Mouse (Mus musculus): ENCODE results near the gene Vps54. TPM values are rescaled to one million over a fixed set of nuclear protein-coding genes. Genes with fewer than 3 reads are reported as not detected.
A peak's percentile ranks its signal among the peaks of the same experiment; 100 is the strongest.
"Not testable (repeated sequence)": the region's sequence is repeated elsewhere in the genome, so short reads cannot be mapped to it uniquely, and the experiment has no call there.

Gene Vps54
- polyA plus RNA-seq, 1 experiment from 2014 or later = 22.2 TPM

DNA sequence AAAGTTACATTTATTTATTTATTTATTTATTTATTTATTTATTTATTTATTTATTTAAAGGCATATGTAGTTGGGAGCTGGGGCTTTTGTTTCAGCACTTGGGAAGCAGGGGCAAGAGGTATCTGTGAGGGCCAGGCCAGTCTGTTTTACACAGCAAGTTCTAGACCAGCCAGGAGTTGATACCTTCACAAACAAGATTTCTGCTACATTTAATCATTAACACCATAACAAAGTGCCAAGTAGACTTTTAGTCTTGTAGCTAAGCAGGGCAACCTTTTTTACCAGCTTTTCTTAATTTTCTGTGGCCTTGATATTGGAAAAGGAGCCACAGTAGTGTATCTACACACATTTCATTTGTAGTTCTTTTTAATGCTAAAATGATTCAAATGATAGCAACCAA, 3.7 kb upstream of the Vps54 start:
- H3K36me3 ChIP-seq (ENCODE audit: inconsistent target) = no peaks in the 10 kb centered on the region
- no peak overlapping the region for H3K4me3 ChIP-seq (ENCODE audit: inconsistent target)
- peaks cover 10% of the 10 kb centered on the region for H3K79me2 ChIP-seq (ENCODE audit: inconsistent target)
- H3K27ac ChIP-seq = no peak overlapping the region

DNA sequence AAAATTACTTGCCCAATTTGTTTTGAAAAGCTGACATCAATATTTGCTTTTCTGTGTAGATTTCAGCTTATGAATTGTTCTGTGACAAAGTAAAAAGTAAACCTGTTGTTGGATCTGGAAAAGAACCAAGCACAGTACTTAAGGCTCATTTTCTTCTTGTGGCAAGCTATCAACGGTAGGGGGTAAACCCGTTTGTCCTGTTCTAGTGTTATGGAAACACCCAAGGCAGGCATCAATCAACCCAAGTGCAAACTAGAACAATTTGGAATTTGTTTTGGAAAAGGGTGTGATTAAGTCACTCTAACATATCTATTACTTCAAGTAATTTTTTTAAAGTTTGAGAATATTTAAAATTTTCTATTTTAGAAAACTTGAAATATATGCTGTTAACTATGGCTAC, 3.3 kb upstream of the Vps54 start:
- no peak overlapping the region for H3K4me3 ChIP-seq (ENCODE audit: inconsistent target)
- H3K36me3 ChIP-seq (ENCODE audit: inconsistent target) = no peaks in the 10 kb centered on the region
- 100% methylated on average over 2 of the region's 2 CpGs for WGBS (ENCODE audit: missing documents)
- no peak overlapping the region for H3K27ac ChIP-seq
- H3K79me2 ChIP-seq (ENCODE audit: inconsistent target) = peaks cover 14% of the 10 kb centered on the region

DNA sequence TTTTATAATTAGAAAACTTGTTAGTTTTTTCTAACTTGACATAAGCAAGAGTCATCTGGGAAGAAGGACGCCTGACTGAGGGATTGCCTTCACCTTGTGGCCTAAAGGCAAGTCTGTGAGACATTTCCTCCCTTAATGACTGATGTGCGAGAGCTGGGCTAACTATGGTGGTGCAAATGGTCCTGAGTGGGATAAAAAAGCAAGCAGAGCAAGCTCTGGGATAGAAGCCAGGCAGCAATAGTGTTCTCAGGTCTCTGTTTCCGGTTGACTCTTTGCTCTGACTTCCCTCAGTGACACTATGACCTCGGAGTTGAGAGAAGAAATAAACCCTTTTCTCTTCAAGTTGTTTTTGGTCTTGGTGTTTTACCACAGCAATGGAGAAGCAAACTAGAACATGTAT, 2.1 kb upstream of the Vps54 start:
- Histone ChIP-seq H3K36me3 (ENCODE audit: inconsistent target) (no peaks in the 10 kb centered on the region), H3K27ac (no peak overlapping the region), H3K79me2 (ENCODE audit: inconsistent target) (peaks cover 26% of the 10 kb centered on the region), H3K4me3 (ENCODE audit: inconsistent target) (no peak overlapping the region)
- 55% methylated on average over 4 of the region's 4 CpGs for WGBS (ENCODE audit: missing documents)

DNA sequence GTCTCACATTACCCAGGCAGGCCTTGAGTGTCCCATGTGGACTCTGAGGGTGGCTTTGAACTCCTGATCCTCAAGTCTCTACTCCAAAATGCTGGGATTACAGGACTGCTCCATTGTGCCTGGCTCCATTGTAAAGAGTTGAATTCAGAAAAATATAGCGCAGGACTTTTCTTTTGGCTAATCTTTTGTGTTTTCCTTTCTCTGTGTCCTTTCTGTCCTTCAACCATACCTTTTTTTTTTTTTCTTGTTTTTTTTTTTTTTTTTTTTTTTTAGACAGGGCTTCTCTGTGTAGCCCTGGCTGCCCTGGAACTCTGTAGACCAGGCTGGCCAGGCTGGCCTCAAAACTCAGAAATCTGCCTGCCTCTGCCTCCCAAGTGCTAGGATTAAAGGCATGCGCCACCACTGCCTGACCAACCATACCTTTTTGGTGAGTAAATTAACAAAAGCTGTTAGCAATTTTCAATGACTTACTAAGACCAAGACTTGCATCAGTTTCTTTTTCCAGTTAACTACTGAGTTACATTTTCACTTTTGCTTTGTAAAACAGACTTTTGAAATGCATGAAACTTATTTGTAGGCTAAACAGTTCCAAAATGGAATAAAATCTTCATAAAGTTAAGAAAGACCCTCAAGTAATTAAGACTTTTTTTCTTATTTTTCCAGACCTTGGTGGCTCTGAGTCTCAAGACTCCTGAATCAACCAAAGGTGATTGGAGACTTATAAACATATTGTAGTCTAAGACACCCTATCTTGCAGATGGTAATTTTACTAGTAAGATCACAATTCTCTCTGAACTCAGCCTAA, 1.4 kb upstream of the Vps54 start:
- H3K79me2 ChIP-seq (ENCODE audit: inconsistent target) = peaks cover 33% of the 10 kb centered on the region
- H3K4me3 ChIP-seq (ENCODE audit: inconsistent target) = peak overlapping the region; percentile 27; the same call in 1 of the 2 replicates
- WGBS (ENCODE audit: missing documents) = 94% methylated on average over 2 of the region's 2 CpGs
- no peaks in the 10 kb centered on the region for H3K36me3 ChIP-seq (ENCODE audit: inconsistent target)
- H3K27ac ChIP-seq = peak overlapping the region; percentile 61

DNA sequence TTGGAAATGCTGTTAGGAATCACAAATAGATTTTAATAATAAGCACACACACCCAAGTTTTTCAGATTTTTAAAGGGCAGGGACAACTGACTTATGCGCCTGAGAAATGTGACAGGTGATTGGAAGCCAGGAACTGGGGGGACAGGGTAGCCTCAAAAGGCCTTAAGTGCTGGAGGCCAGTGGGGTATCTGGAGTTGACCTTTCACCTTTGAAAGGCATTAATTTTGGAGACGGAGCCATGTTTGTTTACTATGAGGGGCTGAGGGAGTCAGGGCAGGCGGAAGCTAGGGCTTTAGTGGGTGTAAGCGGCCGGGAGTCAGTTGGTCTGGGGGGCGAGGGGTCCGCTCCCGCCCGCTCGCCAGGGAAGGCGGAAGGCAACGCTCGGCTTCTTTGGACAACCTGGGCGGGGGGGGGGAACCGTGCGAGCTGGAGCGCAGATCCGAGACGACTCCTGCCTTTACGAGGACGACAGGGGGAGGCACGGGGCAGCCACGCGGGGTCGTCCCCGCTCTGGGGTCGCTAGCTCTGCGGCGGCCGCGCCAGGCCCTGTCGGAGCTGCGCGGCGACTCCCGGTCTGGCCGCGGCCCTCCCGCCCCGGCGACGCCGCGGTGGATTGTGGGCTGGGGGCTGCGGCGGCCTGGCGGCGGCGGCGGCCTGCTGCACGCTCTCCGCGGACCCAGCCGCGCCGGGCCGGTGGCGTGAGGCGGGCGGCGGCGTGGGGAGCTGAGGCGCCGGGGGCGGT, 631 bp upstream of the Vps54 start:
- WGBS (ENCODE audit: missing documents) = 1% methylated on average over 22 of the region's 65 CpGs
- peak overlapping the region; percentile 27 for H3K4me3 ChIP-seq (ENCODE audit: inconsistent target)
- H3K79me2 ChIP-seq (ENCODE audit: inconsistent target) = peaks cover 41% of the 10 kb centered on the region
- H3K27ac ChIP-seq = peak overlapping the region; percentile 61
- H3K36me3 ChIP-seq (ENCODE audit: inconsistent target) = no peaks in the 10 kb centered on the region

DNA sequence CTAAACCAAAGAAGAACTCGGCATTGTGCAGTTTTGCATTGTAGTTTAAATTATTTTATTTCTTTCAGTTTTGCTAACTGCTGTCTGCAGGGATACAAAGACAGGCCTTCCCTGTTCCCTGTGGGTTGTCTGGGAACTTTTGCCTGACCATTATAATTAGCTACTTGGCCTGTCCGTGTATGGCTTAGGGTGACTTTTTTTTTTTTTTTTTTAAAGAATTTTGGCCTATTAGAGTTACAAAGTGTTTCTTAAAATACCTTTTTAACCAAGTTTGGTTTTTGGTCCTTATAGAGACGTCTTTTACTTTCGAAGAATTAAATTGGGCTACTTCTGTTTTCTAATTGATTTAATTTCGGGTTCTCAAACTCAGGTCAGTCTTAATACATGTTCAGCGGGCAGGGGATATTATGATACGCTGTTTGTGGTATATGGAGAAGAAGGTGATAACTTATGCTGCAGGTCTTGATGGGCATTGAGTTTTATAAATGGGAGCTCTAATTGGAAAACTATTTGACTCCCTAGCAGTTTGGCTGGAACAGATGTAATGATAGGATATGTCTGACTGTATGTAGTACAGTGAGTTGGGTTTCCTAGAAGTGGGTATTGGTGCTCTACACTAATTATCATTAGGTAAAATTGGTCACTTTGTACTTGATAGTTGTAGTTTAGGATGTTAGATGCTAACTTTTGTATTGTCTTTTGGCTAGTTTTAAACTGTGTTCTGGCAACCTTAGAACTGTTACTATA, 855 bp downstream of the Vps54 start:
- Histone ChIP-seq H3K79me2 (ENCODE audit: inconsistent target) (peaks cover 56% of the 10 kb centered on the region), H3K27ac (peak overlapping the region; percentile 45), H3K36me3 (ENCODE audit: inconsistent target) (no peaks in the 10 kb centered on the region), H3K4me3 (ENCODE audit: inconsistent target) (peak overlapping the region; percentile 51)
- WGBS (ENCODE audit: missing documents) = 5% methylated on average over 7 of the region's 7 CpGs

DNA sequence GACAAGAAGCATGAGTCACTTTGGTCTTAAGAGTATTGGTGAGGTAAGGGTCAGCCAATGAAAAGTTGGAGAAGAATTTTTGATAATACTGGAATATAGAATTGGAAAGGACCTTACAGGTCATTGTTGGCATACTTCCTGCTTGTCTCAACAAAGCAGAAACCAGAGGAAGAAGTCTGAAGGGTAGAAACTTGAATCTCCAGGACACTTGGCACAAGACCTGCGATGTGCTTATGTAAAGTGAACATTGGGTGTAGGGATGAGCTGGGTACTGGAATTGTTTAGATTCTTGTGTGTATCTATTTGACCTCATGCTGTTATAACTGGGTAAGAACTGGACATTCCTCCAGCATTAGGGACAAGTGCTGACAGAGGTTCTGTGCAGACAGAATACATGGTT, 2.3 kb downstream of the Vps54 start:
- Histone ChIP-seq H3K27ac (no peak overlapping the region), H3K36me3 (ENCODE audit: inconsistent target) (no peaks in the 10 kb centered on the region), H3K4me3 (ENCODE audit: inconsistent target) (no peak overlapping the region), H3K79me2 (ENCODE audit: inconsistent target) (peaks cover 70% of the 10 kb centered on the region)
- WGBS (ENCODE audit: missing documents) = 13% methylated on average over 1 of the region's 1 CpGs

DNA sequence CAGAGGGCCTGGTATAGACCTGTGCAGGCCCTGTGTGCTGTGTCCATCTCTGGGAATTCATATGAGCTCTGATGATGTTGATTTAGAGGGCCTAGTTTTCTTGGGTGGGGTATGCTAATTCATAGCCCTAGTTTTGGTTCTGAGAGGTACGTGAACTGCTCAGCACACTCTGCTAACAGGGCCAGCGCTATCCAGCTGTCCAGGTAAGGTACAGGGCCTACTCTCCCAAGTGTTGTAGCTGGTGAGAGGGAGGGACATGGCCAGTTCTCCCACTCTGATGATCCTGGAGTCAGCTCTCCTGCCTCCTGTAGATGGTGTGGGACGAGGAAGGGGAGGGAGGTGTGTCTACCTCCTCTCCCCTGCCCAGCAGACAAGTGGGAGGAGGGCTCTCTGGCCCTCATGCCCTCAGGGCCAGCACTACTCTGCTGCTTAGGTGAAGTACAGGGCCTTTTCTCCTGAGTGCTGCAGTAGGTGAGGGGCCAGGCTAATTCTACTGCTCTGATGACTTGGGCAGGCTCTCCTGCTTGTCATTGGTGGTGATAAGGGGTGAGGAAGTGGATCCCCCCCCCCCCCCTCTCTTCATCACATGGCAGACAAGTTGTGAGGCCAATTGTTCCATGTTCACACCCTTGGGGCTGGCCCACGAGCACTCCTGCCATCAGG, 8.3 kb downstream of the Vps54 start:
- Histone ChIP-seq H3K36me3 (ENCODE audit: inconsistent target) (no peaks in the 10 kb centered on the region), H3K27ac (no peak overlapping the region), H3K79me2 (ENCODE audit: inconsistent target) (peaks cover 100% of the 10 kb centered on the region), H3K4me3 (ENCODE audit: inconsistent target) (no peak overlapping the region)
- 95% methylated on average over 4 of the region's 4 CpGs for WGBS (ENCODE audit: missing documents)

DNA sequence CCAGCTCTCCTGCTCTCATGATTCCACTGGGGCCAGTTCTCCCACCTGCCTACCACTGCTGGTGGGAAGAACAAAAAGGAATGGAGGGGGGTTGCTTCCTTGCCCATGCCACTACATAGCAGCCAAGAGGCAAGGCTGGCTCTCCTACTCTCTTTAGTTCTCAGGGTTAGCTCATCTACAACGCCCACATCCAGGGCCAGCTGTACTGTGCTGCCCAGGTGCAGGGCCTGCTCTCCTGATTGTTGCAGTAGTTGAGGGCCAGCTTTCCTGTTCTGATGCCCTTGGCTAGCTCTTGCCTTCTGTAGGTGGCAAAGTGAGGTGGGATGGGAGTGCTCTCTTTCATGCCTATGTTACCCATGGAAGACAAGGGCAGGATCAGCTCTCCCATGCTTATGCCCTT, 8.9 kb downstream of the Vps54 start:
- Histone ChIP-seq H3K79me2 (ENCODE audit: inconsistent target) (peaks cover 100% of the 10 kb centered on the region), H3K27ac (no peak overlapping the region), H3K36me3 (ENCODE audit: inconsistent target) (no peaks in the 10 kb centered on the region), H3K4me3 (ENCODE audit: inconsistent target) (no peak overlapping the region)
- 100% methylated on average over 1 of the region's 1 CpGs for WGBS (ENCODE audit: missing documents)

DNA sequence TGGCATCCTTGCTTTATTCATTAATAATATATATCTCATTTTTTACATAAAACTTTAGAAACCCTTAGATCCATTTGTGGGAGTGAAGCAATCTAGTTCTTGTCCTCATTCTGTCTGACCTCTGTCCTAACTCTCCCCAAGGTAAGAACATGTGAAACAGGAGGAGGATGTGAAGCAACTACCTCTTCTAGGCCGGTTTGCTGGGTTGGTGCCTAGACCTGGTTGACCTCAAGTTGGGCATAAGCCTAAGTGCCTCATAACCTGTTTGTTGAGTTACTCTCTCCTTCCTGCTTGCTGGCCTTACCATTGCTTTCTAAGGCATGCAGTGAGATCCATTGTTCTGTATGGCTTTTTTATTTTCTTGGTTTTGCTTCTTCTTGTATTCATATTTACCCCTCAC, 11.3 kb downstream of the Vps54 start:
- Histone ChIP-seq H3K27ac (no peak overlapping the region), H3K36me3 (ENCODE audit: inconsistent target) (no peaks in the 10 kb centered on the region), H3K4me3 (ENCODE audit: inconsistent target) (no peak overlapping the region), H3K79me2 (ENCODE audit: inconsistent target) (peaks cover 100% of the 10 kb centered on the region)
- 7% methylated on average over 1 of the region's 1 CpGs for WGBS (ENCODE audit: missing documents)

DNA sequence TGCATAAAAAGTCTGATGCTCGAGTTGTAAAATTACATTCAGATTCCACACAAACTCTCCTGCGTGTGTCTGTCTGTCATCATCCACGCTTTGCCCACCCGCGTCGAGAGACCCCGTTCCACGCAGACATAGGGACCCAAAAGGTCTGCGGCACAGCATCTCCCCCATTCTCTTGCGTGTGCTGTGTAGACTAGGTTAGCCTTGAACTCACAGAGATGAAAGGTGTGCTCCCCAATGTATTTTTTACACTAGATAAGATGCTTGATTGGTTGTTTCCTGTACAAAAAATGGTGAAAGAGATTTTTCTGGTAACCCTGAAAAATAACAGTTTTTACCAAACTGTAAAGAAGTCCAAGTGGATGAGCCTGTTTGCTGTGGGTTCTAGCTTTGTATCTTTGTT, 19.5 kb downstream of the Vps54 start:
- 90% methylated on average over 9 of the region's 10 CpGs for WGBS (ENCODE audit: missing documents)
- not testable (repeated sequence) for H3K36me3 ChIP-seq (ENCODE audit: inconsistent target); H3K27ac ChIP-seq; H3K4me3 ChIP-seq (ENCODE audit: inconsistent target)
- H3K79me2 ChIP-seq (ENCODE audit: inconsistent target) = peaks cover 95% of the 10 kb centered on the region

DNA sequence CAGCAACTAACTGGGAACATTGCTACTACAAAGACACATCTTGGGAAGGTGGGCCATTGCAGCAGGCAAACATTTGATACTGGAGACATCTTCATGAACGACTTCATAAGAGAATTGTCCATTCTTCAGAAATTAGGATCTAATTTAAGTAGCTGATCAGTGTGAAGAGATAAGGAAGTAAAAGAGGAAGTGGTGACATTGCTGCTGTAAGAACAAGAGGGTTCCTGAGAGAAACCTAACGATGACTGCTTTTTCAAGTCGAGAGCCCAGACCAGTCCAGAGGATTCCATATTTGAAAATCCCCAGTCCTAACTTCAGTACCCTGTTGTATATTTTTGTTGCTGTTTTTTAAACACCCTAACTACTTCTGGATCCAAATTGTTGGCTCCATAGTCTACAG, 26.3 kb downstream of the Vps54 start:
- peaks cover 60% of the 10 kb centered on the region for H3K79me2 ChIP-seq (ENCODE audit: inconsistent target)
- H3K4me3 ChIP-seq (ENCODE audit: inconsistent target) = no peak overlapping the region
- H3K36me3 ChIP-seq (ENCODE audit: inconsistent target) = peaks cover 20% of the 10 kb centered on the region; the same call in 1 of the 2 replicates
- no peak overlapping the region for H3K27ac ChIP-seq
- WGBS (ENCODE audit: missing documents) = 0% methylated on average over 3 of the region's 3 CpGs

DNA sequence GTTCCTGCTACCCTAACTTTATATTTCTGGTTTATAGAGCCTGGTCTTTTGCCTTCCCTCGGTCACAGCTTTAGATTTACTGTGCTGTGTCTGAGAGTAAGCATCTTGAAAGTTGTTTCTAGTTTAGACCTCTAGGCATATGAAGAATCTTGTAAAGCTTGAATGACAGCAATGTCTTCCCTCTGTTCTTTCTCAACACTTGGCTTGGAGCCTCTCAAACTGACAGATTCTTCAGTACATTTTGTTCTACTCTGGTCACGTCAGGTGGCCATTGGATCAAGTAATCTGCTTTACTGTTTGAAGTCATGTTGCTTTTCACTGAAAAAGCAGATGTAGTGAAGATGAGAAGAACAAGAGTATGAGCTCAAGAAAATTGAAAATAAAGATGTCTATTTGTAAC, 37.1 kb downstream of the Vps54 start:
- Histone ChIP-seq H3K36me3 (ENCODE audit: inconsistent target) (peaks cover 24% of the 10 kb centered on the region; the same call in 1 of the 2 replicates), H3K79me2 (ENCODE audit: inconsistent target) (no peaks in the 10 kb centered on the region), H3K4me3 (ENCODE audit: inconsistent target) (no peak overlapping the region), H3K27ac (no peak overlapping the region)
- WGBS (ENCODE audit: missing documents) = 96% methylated on average over 2 of the region's 2 CpGs

DNA sequence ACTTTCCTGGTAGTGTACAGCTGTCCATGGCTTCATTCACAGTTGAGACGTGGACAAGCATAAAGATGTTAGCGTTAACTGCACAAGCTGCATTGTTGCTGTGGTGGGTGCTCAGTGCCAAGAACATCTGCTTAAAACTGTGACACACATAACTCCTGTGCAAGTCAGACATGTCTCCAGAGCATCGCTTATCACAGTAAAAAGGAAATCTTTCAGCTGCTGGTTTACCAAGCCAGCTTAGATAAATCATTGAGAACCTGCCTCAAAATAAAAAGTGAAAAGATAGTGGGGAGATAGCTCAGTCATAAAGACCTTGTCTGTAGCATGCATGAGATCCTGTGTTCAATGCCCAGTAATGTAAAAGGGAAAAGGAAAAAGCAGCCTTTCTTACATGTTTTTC, 47.3 kb downstream of the Vps54 start:
- no peak overlapping the region for H3K4me3 ChIP-seq (ENCODE audit: inconsistent target)
- H3K36me3 ChIP-seq (ENCODE audit: inconsistent target) = peaks cover 9% of the 10 kb centered on the region
- peaks cover 15% of the 10 kb centered on the region; the same call in 1 of the 2 replicates for H3K79me2 ChIP-seq (ENCODE audit: inconsistent target)
- WGBS (ENCODE audit: missing documents) = 95% methylated on average over 3 of the region's 3 CpGs
- no peak overlapping the region for H3K27ac ChIP-seq
